Mouse (Mus musculus) CH12.LX (cell line): ENCODE measurements around the gene Cdh10. TPM values are rescaled to one million over a fixed set of nuclear protein-coding genes. Genes with fewer than 3 reads are reported as not detected.

Experiments
- DNase-seq: peaks from one replicate; pipeline ENCODE4 v3.0.0-alpha.2; 2013; ENCODE audit errors: extremely low read depth
- H3K27ac ChIP-seq: 2 replicates; pipeline ENCODE4 v1.5.1; 2012; ENCODE audit warnings: low read depth, mild to moderate bottlenecking, control low read depth, moderate library complexity; ENCODE audit not compliant: insufficient read depth
- H3K27me3 ChIP-seq: replicated peaks from 2 replicates; pipeline ENCODE3; 2012; ENCODE audit warnings: inconsistent platforms
- H3K36me3 ChIP-seq, 2 experiments: replicated peaks in 1 of 2; 2 replicates each; pipeline versions ENCODE3 to v1.6.1; 2012; ENCODE audit warnings: inconsistent platforms in 1 of 2, low read length in 1 of 2, mild to moderate bottlenecking in 1 of 2, mixed read lengths in 1 of 2, moderate library complexity in 1 of 2; ENCODE audit not compliant: control insufficient read depth in 1 of 2, insufficient read depth in 1 of 2
- H3K4me1 ChIP-seq, 2 experiments: 2 replicates each; pipeline ENCODE4 v1.6.1; 2012; ENCODE audit warnings: inconsistent platforms in 1 of 2, moderate library complexity in 1 of 2; ENCODE audit not compliant: insufficient read depth in 2 of 2, control insufficient read depth in 1 of 2
- H3K4me2 ChIP-seq: 2 replicates; pipeline ENCODE4 v1.6.1; 2012; ENCODE audit warnings: low read depth, mild to moderate bottlenecking, control low read depth; ENCODE audit not compliant: poor library complexity, insufficient read depth, severe bottlenecking
- H3K4me3 ChIP-seq, 3 experiments: fragments of 150-350 bp in 1 of 3; sonication (generic) in 1 of 3; replicated peaks in 1 of 3; 2 replicates each; pipeline versions ENCODE3 to v1.5.1; 2011 to 2012; ENCODE audit warnings: low read depth in 2 of 3, low read length in 2 of 3, mild to moderate bottlenecking in 2 of 3, moderate library complexity in 2 of 3, control low read depth in 1 of 3, improper control_type of control experiment in 1 of 3, inconsistent platforms in 1 of 3, mixed read lengths in 1 of 3; ENCODE audit not compliant: poor library complexity in 1 of 3
- H3K79me2 ChIP-seq: replicated peaks from 2 replicates; pipeline ENCODE4 v1.6.1; 2012; ENCODE audit warnings: mild to moderate bottlenecking, moderate library complexity; ENCODE audit not compliant: control insufficient read depth, poor library complexity, insufficient read depth, severe bottlenecking; ENCODE audit errors: extremely low read depth
- H3K9ac ChIP-seq: 2 replicates; pipeline ENCODE4 v1.6.1; 2012; ENCODE audit warnings: low read depth, mild to moderate bottlenecking, control low read depth, moderate library complexity; ENCODE audit not compliant: insufficient read depth
- H3K9me3 ChIP-seq: replicated peaks from 2 replicates; pipeline ENCODE3; 2012; ENCODE audit warnings: low read length, inconsistent platforms, mixed read lengths
- CHD2 ChIP-seq: IDR thresholded peaks from 2 replicates; pipeline ENCODE4 v1.6.1; 2011; ENCODE audit warnings: low read length, improper control_type of control experiment
- CTCF ChIP-seq, 2 experiments: IDR thresholded peaks in 1 of 2; conservative IDR thresholded peaks in 1 of 2; 2 replicates each; pipeline ENCODE4 v1.5.1; 2011 to 2012; ENCODE audit warnings: low read depth in 2 of 2, low read length in 2 of 2, improper control_type of control experiment in 1 of 2, inconsistent platforms in 1 of 2, mild to moderate bottlenecking in 1 of 2, moderate library complexity in 1 of 2
- E2F4 ChIP-seq: IDR thresholded peaks from 2 replicates; pipeline ENCODE4 v1.6.1; 2011; ENCODE audit warnings: low read depth, low read length, improper control_type of control experiment; ENCODE audit not compliant: insufficient replicate concordance
- EP300 ChIP-seq: IDR thresholded peaks from 2 replicates; pipeline ENCODE4 v1.6.1; 2011; ENCODE audit warnings: low read length, improper control_type of control experiment
- ETS1 ChIP-seq: conservative IDR thresholded peaks from 2 replicates; pipeline ENCODE4 v1.6.1; 2012; ENCODE audit warnings: low read depth, mild to moderate bottlenecking, inconsistent platforms, low read length, improper control_type of control experiment, moderate library complexity
- GABPA ChIP-seq: IDR thresholded peaks from 2 replicates; pipeline ENCODE4 v1.6.1; 2012; ENCODE audit warnings: low read depth, low read length, improper control_type of control experiment, inconsistent platforms; ENCODE audit not compliant: insufficient replicate concordance
- HCFC1 ChIP-seq: IDR thresholded peaks from 2 replicates; pipeline ENCODE4 v1.6.1; 2012; ENCODE audit warnings: low read depth, mild to moderate bottlenecking, inconsistent platforms, low read length, improper control_type of control experiment
- JUN ChIP-seq: IDR thresholded peaks from 2 replicates; pipeline ENCODE4 v1.6.1; 2011; ENCODE audit warnings: low read depth, mild to moderate bottlenecking, low read length, improper control_type of control experiment, moderate library complexity; ENCODE audit not compliant: insufficient read depth
- MAX ChIP-seq: IDR thresholded peaks from 2 replicates; pipeline ENCODE4 v1.6.1; 2011; ENCODE audit warnings: low read length, improper control_type of control experiment
- MAZ ChIP-seq: IDR thresholded peaks from 2 replicates; pipeline ENCODE4 v1.6.1; 2012; ENCODE audit warnings: low read depth, mild to moderate bottlenecking, inconsistent platforms, low read length, improper control_type of control experiment, moderate library complexity
- MEF2A ChIP-seq: IDR thresholded peaks from 2 replicates; pipeline ENCODE4 v1.6.1; 2014; ENCODE audit warnings: low read depth, mild to moderate bottlenecking, inconsistent platforms, low read length, improper control_type of control experiment, borderline replicate concordance
- NELFE ChIP-seq: IDR thresholded peaks from 2 replicates; pipeline ENCODE4 v1.6.1; 2011; ENCODE audit warnings: low read depth, low read length, improper control_type of control experiment
- PAX5 ChIP-seq: IDR thresholded peaks from 2 replicates; pipeline ENCODE4 v1.6.1; 2012; ENCODE audit warnings: low read length, inconsistent platforms, mixed read lengths
- POLR2A ChIP-seq: IDR thresholded peaks from 2 replicates; pipeline ENCODE4 v1.6.1; 2011; ENCODE audit warnings: low read depth, mild to moderate bottlenecking, improper control_type of control experiment, low read length
- POLR2AphosphoS2 ChIP-seq: IDR thresholded peaks from 2 replicates; pipeline ENCODE4 v1.6.1; 2011; ENCODE audit warnings: low read depth, low read length, improper control_type of control experiment
- SIN3A ChIP-seq: IDR thresholded peaks from 2 replicates; pipeline ENCODE4 v1.6.1; 2012; ENCODE audit warnings: low read length, improper control_type of control experiment, inconsistent platforms
- SMC3 ChIP-seq: IDR thresholded peaks from 2 replicates; pipeline ENCODE4 v1.6.1; 2011; ENCODE audit warnings: low read depth, low read length, improper control_type of control experiment
- USF1 ChIP-seq: IDR thresholded peaks from 2 replicates; pipeline ENCODE4 v1.6.1; 2014; ENCODE audit warnings: low read depth, mild to moderate bottlenecking, inconsistent platforms, low read length, improper control_type of control experiment
- USF2 ChIP-seq: conservative IDR thresholded peaks from 2 replicates; pipeline ENCODE4 v1.6.1; 2011; ENCODE audit warnings: low read depth, low read length, improper control_type of control experiment
- ZC3H11A ChIP-seq: IDR thresholded peaks from 2 replicates; pipeline ENCODE4 v1.6.1; 2012; ENCODE audit warnings: low read depth, mild to moderate bottlenecking, inconsistent platforms, low read length, improper control_type of control experiment
- ZMIZ1 ChIP-seq: IDR thresholded peaks from 2 replicates; pipeline ENCODE4 v1.6.1; 2012; ENCODE audit warnings: low read depth, mild to moderate bottlenecking, inconsistent platforms, low read length, improper control_type of control experiment
- ZNF384 ChIP-seq: IDR thresholded peaks from 2 replicates; pipeline ENCODE4 v1.6.1; 2012; ENCODE audit warnings: low read depth, low read length, improper control_type of control experiment, inconsistent platforms
- dilution Hi-C: fragments of 300-500 bp; cut with MboI; formaldehyde crosslinking; loops from 2 replicates; pipeline ENCODE4 v1.14.3; 2020; ENCODE audit warnings: low sequenced_read_pairs; ENCODE audit not compliant: extremely low pct_unique_long_range_greater_than_20kb, extremely low pct_ligation_motif_present
- in situ Hi-C: fragments of 300-500 bp; cut with MboI; formaldehyde crosslinking; loops from 3 replicates; pipeline ENCODE4 v1.14.3; 2019; ENCODE audit warnings: low sequenced_read_pairs, low pct_ligation_motif_present, low pct_unique_long_range_greater_than_20kb, mixed read lengths
- polyA plus RNA-seq: library from polyadenylated mRNA; unstranded; fragments of >175 nt; gene quantifications from 2 replicates; pipeline ENCODE4 v1.2.1, GENCODE M21; 2012; ENCODE audit warnings: low read depth; ENCODE audit not compliant: insufficient read length
- total RNA-seq, 2 experiments: library from RNA; depleted of rRNA; stranded (reverse); fragments of 300-350 nt in 1 of 2; fragments of >200 nt in 1 of 2; gene quantifications; 2 replicates each; pipeline ENCODE4 v1.2.3; 2012 to 2014

The Cdh10 gene
- total and polyA plus RNA-seq, 3 experiments = not detected

GRCm38 (mm10) chr15:18926964-18927363 is 108.2 kb downstream of the Cdh10 start:
- H3K4me1 ChIP-seq = no peaks in the 10 kb centered on the region
- no peak overlapping the region for H3K4me3 ChIP-seq
- H3K79me2 ChIP-seq = no peaks in the 10 kb centered on the region
- peaks cover 35% of the 10 kb centered on the region for H3K9me3 ChIP-seq
- H3K4me2 ChIP-seq = no peak overlapping the region
- no peaks in the 10 kb centered on the region for H3K27me3 ChIP-seq
- H3K9ac ChIP-seq = no peak overlapping the region
- TF ChIP-seq ZC3H11A (no peak), POLR2A (no peak), CHD2 (no peak), NELFE (no peak), SMC3 (no peak), JUN (no peak), ETS1 (no peak), PAX5 (no peak), EP300 (no peak), POLR2AphosphoS2 (no peak), SIN3A (no peak), USF2 (no peak)
- no peaks in the 10 kb centered on the region for H3K36me3 ChIP-seq
- dilution Hi-C loops = no loop called here
- no peak for DNase-seq
- in situ Hi-C loops = no loop called here
- no peak overlapping the region for H3K27ac ChIP-seq

DNA sequence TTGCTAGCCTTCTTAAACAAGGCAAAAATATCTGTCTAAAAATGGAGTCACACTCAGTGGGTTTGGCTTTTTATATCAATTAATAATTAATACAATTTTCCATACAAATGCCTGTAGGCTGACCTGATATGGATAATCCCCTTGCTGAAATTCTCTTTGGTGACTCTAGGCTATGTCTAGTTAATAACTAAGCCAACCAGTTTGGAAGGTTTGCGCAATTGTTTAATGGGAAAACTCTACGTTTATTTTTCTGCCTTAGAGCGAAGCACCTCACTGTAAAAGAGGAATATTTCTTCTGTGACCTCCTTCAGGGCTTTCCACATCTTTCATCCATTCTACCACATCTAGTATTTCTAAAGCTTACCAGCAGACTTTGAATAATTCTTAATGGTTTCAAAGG is 133.5 kb downstream of the Cdh10 start:
- Histone ChIP-seq H3K4me1 (no peaks in the 10 kb centered on the region), H3K27ac (no peak overlapping the region), H3K27me3 (no peaks in the 10 kb centered on the region)
- in situ Hi-C loops = no loop called here
- dilution Hi-C loops = no loop called here
- TF ChIP-seq MAX = no peak
- TF ChIP-seq ZNF384 = no peak
- TF ChIP-seq CTCF (conservative IDR thresholded peaks at IDR 0.05 in 1 of 2, IDR thresholded peaks at IDR 0.05 in 1 of 2; ENCODE audit: low read depth in 2 of 2, low read length in 2 of 2) = no peak
- TF ChIP-seq EP300 = no peak
- no peak for TF ChIP-seq MEF2A
- TF ChIP-seq E2F4 = no peak
- no peak for TF ChIP-seq SIN3A
- TF ChIP-seq ZC3H11A = no peak
- TF ChIP-seq HCFC1 = no peak
- no peak for TF ChIP-seq MAZ
- TF ChIP-seq GABPA = no peak
- TF ChIP-seq POLR2AphosphoS2 = no peak
- no peak for TF ChIP-seq ZMIZ1
- no peak for TF ChIP-seq PAX5
- TF ChIP-seq USF1 = no peak
- TF ChIP-seq, all 38 proteins: peak for 0
- no peaks in the 10 kb centered on the region for H3K79me2 ChIP-seq
- DNase-seq = no peak
- H3K4me3 ChIP-seq = no peak overlapping the region
- H3K4me2 ChIP-seq = no peak overlapping the region
- no peak overlapping the region for H3K9ac ChIP-seq
- no peaks in the 10 kb centered on the region for H3K36me3 ChIP-seq
- H3K9me3 ChIP-seq = peaks cover 40% of the 10 kb centered on the region
